Mouse (Mus musculus) midbrain, postnatal 0 days (tissue): ENCODE measurements around the gene Trmt61a. TPM values are rescaled to one million over a fixed set of nuclear protein-coding genes. Genes with fewer than 3 reads are reported as not detected.
"Not testable (repeated sequence)": the region's sequence is repeated elsewhere in the genome, so short reads cannot be mapped to it uniquely, and the experiment has no call there.

ENCODE experiments used
- ATAC-seq: fragments of 200-750 bp; cut with Nextera tagmentation; 2 replicates; pipeline ENCODE4 v1.8.0; 2017; ENCODE audit warnings: moderate number of reproducible peaks, mild to moderate bottlenecking, moderate TSS enrichment, moderate library complexity; ENCODE audit not compliant: low FRiP score
- DNase-seq: peaks from one replicate; pipeline ENCODE4 v3.0.0-alpha.2; 2015; ENCODE audit warnings: low spot score
- H3K27ac ChIP-seq: fragments of 300-500 bp; sonication (generic); 2 replicates; pipeline ENCODE4 v1.5.1; 2014; ENCODE audit warnings: low read depth, mild to moderate bottlenecking, low read length, mixed read lengths
- H3K27me3 ChIP-seq: fragments of 300-500 bp; sonication (generic); 2 replicates; pipeline ENCODE4 v1.6.1; 2014; ENCODE audit warnings: low read length, control low read depth, mixed read lengths; ENCODE audit not compliant: insufficient read depth
- H3K36me3 ChIP-seq: fragments of 300-500 bp; sonication (generic); 2 replicates; pipeline ENCODE4 v1.6.1; 2014; ENCODE audit warnings: low read length, control low read depth, mixed read lengths; ENCODE audit not compliant: insufficient read depth
- H3K4me1 ChIP-seq: fragments of 300-500 bp; sonication (generic); 2 replicates; pipeline ENCODE4 v1.6.1; 2014; ENCODE audit warnings: mild to moderate bottlenecking, control low read depth, antibody characterized with exemption, low read length, mixed read lengths; ENCODE audit not compliant: insufficient read depth
- H3K4me2 ChIP-seq: fragments of 300-500 bp; sonication (generic); 2 replicates; pipeline ENCODE4 v1.6.1; 2014; ENCODE audit warnings: low read depth, mild to moderate bottlenecking, low read length, mixed read lengths; ENCODE audit not compliant: poor library complexity, severe bottlenecking
- H3K4me3 ChIP-seq: fragments of 300-500 bp; sonication (generic); 2 replicates; pipeline ENCODE4 v1.5.1; 2014; ENCODE audit warnings: low read depth, mild to moderate bottlenecking, low read length, moderate library complexity
- H3K9ac ChIP-seq: fragments of 300-500 bp; sonication (generic); replicated peaks from 2 replicates; pipeline ENCODE4 v1.6.1; 2014; ENCODE audit warnings: mild to moderate bottlenecking, low read length, moderate library complexity, mixed read lengths; ENCODE audit not compliant: poor library complexity, severe bottlenecking
- H3K9me3 ChIP-seq: fragments of 300-500 bp; sonication (generic); 2 replicates; pipeline ENCODE4 v1.6.1; 2016; ENCODE audit warnings: low read length, control low read depth
- CTCF ChIP-seq: IDR thresholded peaks from 2 replicates; pipeline ENCODE4 v1.5.1; 2016; ENCODE audit warnings: antibody characterized with exemption, mild to moderate bottlenecking
- WGBS: fragments of 180-500 bp; shearing (Covaris S2); extraction: QIAGEN DNeasy Blood & Tissue Kit; methylation state at CpG from one replicate; pipeline ENCODE4 v1.1.7; 2014; 5-methylcytosine and 5-hydroxymethylcytosine counted together
- polyA plus RNA-seq: library from polyadenylated mRNA; unstranded; fragments of >200 nt; fragmentation: Nextera tagmentation; extraction: Ambion mirVana; gene quantifications from 2 replicates; pipeline ENCODE4 v1.2.1, GENCODE M21; 2015
- total RNA-seq: library from RNA; depleted of rRNA; stranded (reverse); fragments of >200 nt; gene quantifications from 2 replicates; pipeline ENCODE4 v1.2.3, GENCODE M21; 2014

Trmt61a gene
- total and polyA plus RNA-seq, 2 experiments from 2014 or later: 8.7 to 27.5 TPM

DNA sequence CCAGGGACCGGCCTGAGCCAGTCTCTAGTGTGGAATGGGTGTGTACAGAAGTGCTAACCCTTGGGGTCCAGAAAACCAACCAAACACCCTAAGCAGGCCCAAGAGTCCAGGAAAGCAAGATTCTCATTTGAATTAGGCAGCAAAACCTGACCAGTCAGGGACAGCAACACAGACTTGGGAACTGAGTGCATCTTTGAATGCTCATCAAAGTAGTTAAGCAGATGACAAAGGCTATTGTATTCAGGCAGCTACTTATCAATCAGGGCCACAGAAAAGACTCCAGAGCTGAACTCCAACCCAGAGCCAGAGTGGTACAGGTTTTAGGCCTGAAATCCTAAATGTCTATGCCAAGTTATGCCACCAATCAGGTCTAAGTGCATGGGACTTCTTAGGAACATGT is 17.3 kb upstream of the Trmt61a start:
- no peak for TF ChIP-seq CTCF
- H3K4me3 ChIP-seq: no peak overlapping the region
- WGBS: 91% methylated on average over 1 of the region's 1 CpGs

DNA sequence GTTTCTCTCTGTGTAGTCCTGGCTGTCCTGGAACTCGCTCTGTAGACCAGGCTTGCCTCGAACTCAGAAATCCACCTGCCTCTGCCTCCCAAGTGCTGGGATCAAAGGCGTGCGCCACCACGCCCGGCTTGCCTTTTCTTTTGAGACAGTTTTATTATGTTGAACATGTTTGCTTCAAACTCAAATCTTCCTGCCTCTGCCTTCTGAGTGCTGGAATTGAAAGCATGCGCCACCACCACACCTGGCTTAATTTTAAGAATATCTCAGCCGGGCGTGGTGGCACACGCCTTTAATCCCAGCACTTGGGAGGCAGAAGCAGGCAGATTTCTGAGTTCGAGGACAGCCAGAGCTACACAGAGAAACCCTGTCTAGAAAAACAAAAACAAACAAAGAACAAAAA is 16.4 kb upstream of the Trmt61a start:
- ATAC-seq, H3K9ac ChIP-seq: not testable (repeated sequence)
- 99% methylated on average over 11 of the region's 11 CpGs for WGBS

More for the DNA sequence above, 17.3 kb upstream of the Trmt61a start:
- DNase-seq: no peak
- Histone ChIP-seq H3K27me3 (no peaks in the 10 kb centered on the region), H3K4me2 (no peak overlapping the region), H3K4me1 (no peaks in the 10 kb centered on the region), H3K27ac (no peak overlapping the region), H3K36me3 (peaks cover 18% of the 10 kb centered on the region), H3K9me3 (no peaks in the 10 kb centered on the region), H3K9ac (no peak overlapping the region)
- ATAC-seq: no peak

DNA sequence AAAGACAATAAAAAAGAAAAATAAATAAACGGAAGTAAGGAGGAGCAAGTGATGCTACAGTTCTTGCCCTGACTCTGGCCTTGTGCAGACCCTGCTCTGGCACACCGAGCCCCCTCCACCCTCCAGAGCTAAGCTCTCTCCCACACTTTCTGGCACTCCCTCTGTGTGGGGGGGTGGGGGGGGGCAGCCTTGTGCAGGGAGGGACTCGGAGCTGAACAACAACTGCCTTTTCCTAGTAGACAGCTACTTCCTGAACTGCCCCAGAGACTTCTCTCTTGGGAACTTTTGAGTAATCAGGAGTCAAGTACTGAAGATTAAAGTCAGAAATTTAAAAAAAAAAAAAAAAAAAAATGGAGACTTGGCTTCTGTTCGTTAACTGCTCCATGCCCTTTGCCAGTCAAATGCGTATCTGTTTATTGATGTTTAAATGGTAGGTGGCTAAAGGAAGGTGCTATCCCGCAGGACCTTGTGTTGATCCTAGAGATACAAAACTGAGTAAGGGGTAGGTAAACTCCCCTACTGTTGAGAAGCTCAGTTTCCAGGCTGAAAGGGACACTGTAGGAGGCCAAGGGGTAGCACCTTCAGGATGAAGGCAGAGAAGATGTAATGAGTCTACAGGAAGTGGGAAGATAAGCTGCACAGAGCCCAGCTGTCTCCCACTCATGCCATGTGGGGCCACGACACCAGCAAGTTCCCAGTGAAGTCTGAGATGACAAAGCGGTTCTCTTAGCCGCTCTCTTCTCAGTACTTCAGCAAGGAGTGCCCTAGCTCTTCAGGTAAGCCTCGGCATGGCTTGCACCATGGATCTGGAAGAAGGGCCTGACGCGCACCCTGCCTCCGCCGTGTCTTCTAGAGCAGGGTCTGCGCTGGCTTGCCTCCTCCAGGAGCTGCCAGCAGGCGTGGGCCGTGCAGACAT is 14.4 kb upstream of the Trmt61a start:
- no peak for TF ChIP-seq CTCF
- no peaks in the 10 kb centered on the region for H3K36me3 ChIP-seq
- no peak overlapping the region for H3K4me2 ChIP-seq
- no peaks in the 10 kb centered on the region for H3K27me3 ChIP-seq
- no peak for DNase-seq
- 77% methylated on average over 17 of the region's 17 CpGs for WGBS
- no peak for ATAC-seq
- no peak overlapping the region for H3K4me3 ChIP-seq
- no peak overlapping the region for H3K9ac ChIP-seq
- no peaks in the 10 kb centered on the region for H3K9me3 ChIP-seq
- no peaks in the 10 kb centered on the region for H3K4me1 ChIP-seq
- no peak overlapping the region for H3K27ac ChIP-seq

More for the DNA sequence above, 16.4 kb upstream of the Trmt61a start:
- H3K27ac ChIP-seq, H3K4me2 ChIP-seq, H3K27me3 ChIP-seq, H3K4me3 ChIP-seq, H3K4me1 ChIP-seq, H3K9me3 ChIP-seq, DNase-seq: not testable (repeated sequence)
- H3K36me3 ChIP-seq: peaks cover 11% of the 10 kb centered on the region

DNA sequence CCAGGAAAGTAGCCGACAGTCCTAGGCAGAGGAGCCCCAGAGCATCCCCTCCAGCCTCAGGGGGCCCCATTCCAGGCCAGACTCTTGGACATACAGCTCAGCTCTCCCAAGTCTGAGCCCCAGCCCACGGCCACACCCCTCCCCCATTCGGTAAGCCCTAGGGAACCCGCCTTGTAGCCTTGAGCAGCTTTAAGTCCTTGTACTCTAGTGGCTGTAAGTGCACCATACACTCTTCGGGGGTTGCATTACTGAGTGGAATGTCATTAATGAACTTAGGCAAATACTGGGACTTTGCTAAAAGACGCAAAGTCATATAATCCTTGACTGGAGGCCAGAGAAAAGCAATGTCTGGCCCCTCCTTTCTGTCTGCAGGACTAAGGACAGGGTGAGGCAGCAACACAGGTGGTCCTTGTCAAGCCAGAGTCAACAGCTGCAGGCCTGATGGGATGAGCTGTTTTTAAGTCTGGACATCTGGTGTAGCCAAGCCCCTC is 13.7 kb upstream of the Trmt61a start:
- no peak for ATAC-seq
- Histone ChIP-seq H3K9me3 (no peaks in the 10 kb centered on the region), H3K9ac (no peak overlapping the region), H3K4me2 (no peak overlapping the region), H3K27me3 (no peaks in the 10 kb centered on the region), H3K4me1 (0 out of 2 replicates have a peak, but pooled peaks cover 4% of the 10 kb centered on the region), H3K36me3 (no peaks in the 10 kb centered on the region), H3K27ac (no peak overlapping the region), H3K4me3 (no peak overlapping the region)
- no peak for DNase-seq
- TF ChIP-seq CTCF: no peak
- 40% methylated on average over 6 of the region's 6 CpGs for WGBS

DNA sequence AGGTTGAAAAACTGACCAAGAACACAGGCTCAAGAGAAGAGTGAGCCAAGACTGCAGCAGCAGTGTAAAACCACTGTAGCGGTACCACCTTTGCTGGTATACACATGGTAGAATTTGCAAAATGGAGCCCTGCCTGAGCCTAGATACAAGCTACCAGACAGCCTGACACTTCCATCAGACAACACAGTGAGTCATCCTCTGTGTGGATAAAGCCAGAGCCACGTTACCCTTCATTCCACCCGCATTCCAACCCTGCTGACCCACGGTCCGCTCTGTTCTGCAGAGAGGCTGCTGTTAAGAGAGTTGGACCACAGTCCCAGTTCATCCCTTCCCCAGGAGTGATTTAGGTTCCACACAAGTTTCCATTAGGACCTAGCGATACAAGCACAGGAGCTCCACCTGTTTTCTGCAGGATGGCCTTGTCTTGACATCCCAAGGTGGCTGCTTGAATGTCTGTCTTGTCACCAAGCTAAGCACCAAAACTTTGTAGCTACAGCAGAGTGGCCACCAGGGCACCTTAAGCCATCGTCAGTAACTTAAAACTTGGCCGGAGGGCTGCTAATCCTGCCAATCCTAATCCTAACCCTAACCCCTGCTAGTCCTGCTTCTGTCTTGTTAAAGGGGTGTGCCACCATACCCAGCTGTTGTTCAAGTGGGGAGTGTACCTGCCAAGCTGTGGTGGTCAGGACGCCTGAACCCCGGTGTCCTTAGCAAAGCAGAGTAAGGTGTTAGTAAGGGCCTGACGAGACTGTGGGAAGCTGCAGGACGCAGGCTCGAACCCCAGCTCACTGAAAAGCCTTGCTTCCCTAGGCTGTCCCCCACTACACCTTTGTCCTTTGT is 12.6 kb upstream of the Trmt61a start:
- DNase-seq (no peak), ATAC-seq (no peak)
- Histone ChIP-seq H3K9ac (no peak overlapping the region), H3K27me3 (no peaks in the 10 kb centered on the region), H3K4me3 (no peak overlapping the region), H3K27ac (no peak overlapping the region), H3K4me1 (0 out of 2 replicates have a peak, but pooled peaks cover 4% of the 10 kb centered on the region), H3K4me2 (no peak overlapping the region), H3K36me3 (no peaks in the 10 kb centered on the region), H3K9me3 (no peaks in the 10 kb centered on the region)
- WGBS: 83% methylated on average over 13 of the region's 13 CpGs
- no peak for TF ChIP-seq CTCF
